Mouse (Mus musculus): Measurements from ENCODE around the gene Galns. TPM values are rescaled to one million over a fixed set of nuclear protein-coding genes. Genes with fewer than 3 reads are reported as not detected.

Gene Galns
- total and polyA plus RNA-seq, 3 experiments = 16.4 to 25.6 (median 25.6) TPM

DNA sequence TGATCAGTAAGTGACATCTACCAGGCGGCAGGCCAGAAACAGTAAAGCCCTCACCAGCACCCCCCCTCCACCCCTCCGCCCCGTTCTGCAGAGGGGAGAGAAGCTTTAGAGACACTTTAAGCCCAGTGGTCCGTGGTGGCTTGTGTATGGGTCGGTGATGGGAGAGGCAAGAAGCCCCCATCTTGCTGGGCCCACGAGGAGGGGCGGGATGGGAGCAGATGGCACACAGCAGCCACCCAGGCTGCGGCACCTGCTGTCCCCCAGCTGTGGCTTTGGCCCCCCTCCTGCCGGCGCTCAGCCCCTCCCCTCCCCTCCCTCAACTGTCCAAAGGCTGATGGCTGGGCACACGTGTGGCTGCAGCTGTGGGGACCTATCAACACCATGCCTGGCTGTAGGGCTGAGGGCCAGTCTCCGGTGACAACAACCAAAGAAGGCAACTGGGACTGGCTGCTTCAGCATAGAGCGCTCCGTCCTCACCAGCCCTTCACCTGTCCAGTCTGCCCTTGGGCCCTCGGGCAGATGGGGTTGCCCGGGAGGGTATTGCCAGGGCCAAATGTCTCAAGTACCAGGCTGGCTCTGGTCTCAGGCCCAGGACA lies 40.2 kb upstream of the Galns start:
- Histone ChIP-seq H3K9ac (ENCODE audit: insufficient read depth, low read depth) (no peak overlapping the region), H3K36me3 (replicated peaks in 1 of 2; ENCODE audit: control insufficient read depth in 1 of 2, insufficient read depth in 1 of 2, low read length in 1 of 2) (peaks cover 45 to 98% of the 10 kb centered on the region in 2 experiments), H3K4me1 (ENCODE audit: control insufficient read depth in 1 of 2, insufficient read depth in 2 of 2) (peaks cover 11 to 54% of the 10 kb centered on the region in 2 experiments), H3K4me2 (ENCODE audit: insufficient read depth, low read depth, poor library complexity, severe bottlenecking) (no peak overlapping the region), H3K9me3 (replicated peaks; ENCODE audit: low read length) (no peaks in the 10 kb centered on the region), H3K79me2 (replicated peaks; ENCODE audit: control insufficient read depth, extremely low read depth, insufficient read depth, poor library complexity, severe bottlenecking) (no peaks in the 10 kb centered on the region; the same call in 1 of the 2 replicates), H3K27ac (ENCODE audit: insufficient read depth, low read depth) (no peak overlapping the region), H3K4me3 (replicated peaks in 1 of 3; ENCODE audit: low read depth in 2 of 3, low read length in 2 of 3, poor library complexity in 1 of 3) (no peak overlapping the region), H3K27me3 (replicated peaks) (no peaks in the 10 kb centered on the region)
- TF ChIP-seq NRF1 (IDR thresholded peaks at IDR 0.05; ENCODE audit: low read depth, low read length) (no peak), POLR2A (IDR thresholded peaks at IDR 0.05; ENCODE audit: low read depth, low read length) (no peak), JUN (IDR thresholded peaks at IDR 0.05; ENCODE audit: insufficient read depth, low read depth, low read length) (no peak), POLR2AphosphoS2 (IDR thresholded peaks at IDR 0.05; ENCODE audit: low read depth, low read length) (no peak), CHD2 (IDR thresholded peaks at IDR 0.05; ENCODE audit: low read length) (no peak), ZNF384 (IDR thresholded peaks at IDR 0.05; ENCODE audit: low read depth, low read length) (no peak), ETS1 (conservative IDR thresholded peaks at IDR 0.05; ENCODE audit: low read depth, low read length) (no peak), RAD21 (IDR thresholded peaks at IDR 0.05; ENCODE audit: low read depth, low read length) (no peak), JUND (conservative IDR thresholded peaks at IDR 0.05; ENCODE audit: low read depth, low read length) (no peak), MYC (IDR thresholded peaks at IDR 0.05; ENCODE audit: low read depth, low read length) (no peak)
- dilution Hi-C loops (cut with MboI; ENCODE audit: extremely low pct_ligation_motif_present, extremely low pct_unique_long_range_greater_than_20kb, low sequenced_read_pairs) (no loop called here), in situ Hi-C loops (cut with MboI; ENCODE audit: low pct_ligation_motif_present, low pct_unique_long_range_greater_than_20kb, low sequenced_read_pairs) (no loop called here)
- no peak for DNase-seq (ENCODE audit: extremely low read depth)

DNA sequence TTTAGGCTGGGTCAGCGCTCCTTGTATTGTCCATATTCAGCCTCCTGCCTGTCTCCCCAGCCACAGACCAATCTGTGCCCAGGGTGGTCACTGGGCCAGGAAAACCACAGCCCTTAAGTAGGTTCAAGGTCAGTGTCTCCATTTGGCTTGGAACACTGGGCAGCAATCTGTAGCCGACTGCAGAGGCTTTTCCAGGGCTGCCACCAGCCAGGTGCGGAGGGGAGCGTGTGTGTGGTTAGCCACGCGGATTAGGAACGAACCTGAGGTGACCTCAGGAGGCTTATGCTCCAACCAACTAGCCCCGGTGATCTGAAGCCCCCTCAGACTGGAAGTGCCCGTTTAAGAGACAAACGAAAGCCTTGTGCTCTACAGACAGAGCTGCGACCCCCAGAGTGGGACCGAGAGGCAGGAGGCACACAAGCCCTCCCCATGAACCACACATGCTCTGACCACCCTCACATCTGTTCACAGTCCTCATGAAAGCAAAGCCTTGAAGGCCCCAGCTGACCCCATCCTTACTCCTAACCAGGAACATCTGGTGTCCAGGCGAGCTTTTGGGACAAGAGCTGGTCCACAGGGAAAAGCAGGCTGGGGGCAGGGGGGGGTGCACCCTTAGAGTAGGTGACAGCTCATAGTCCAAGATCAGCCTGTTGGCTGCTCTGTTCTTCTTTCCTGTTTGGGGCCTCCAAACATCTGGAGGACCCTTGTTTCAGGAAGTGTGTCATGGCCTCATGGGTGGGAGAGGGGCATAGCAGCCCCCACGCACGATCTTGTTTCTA lies 37.1 kb upstream of the Galns start:
- no peaks in the 10 kb centered on the region; the same call in 1 of the 2 replicates for H3K79me2 ChIP-seq (replicated peaks; ENCODE audit: control insufficient read depth, extremely low read depth, insufficient read depth, poor library complexity, severe bottlenecking)
- H3K4me1 ChIP-seq (ENCODE audit: control insufficient read depth in 1 of 2, insufficient read depth in 2 of 2) = peaks cover 7 to 45% of the 10 kb centered on the region in 2 experiments
- in situ Hi-C loops (cut with MboI; ENCODE audit: low pct_ligation_motif_present, low pct_unique_long_range_greater_than_20kb, low sequenced_read_pairs) (no loop called here), dilution Hi-C loops (cut with MboI; ENCODE audit: extremely low pct_ligation_motif_present, extremely low pct_unique_long_range_greater_than_20kb, low sequenced_read_pairs) (no loop called here)
- H3K4me2 ChIP-seq (ENCODE audit: insufficient read depth, low read depth, poor library complexity, severe bottlenecking) = no peak overlapping the region
- no peaks in the 10 kb centered on the region for H3K9me3 ChIP-seq (replicated peaks; ENCODE audit: low read length)
- no peak for DNase-seq (ENCODE audit: extremely low read depth)
- H3K27ac ChIP-seq (ENCODE audit: insufficient read depth, low read depth) = no peak overlapping the region
- H3K9ac ChIP-seq (ENCODE audit: insufficient read depth, low read depth) = no peak overlapping the region
- TF ChIP-seq MEF2A (IDR thresholded peaks at IDR 0.05; ENCODE audit: borderline replicate concordance, low read depth, low read length) (no peak), CTCF (conservative IDR thresholded peaks at IDR 0.05 in 1 of 2, IDR thresholded peaks at IDR 0.05 in 1 of 2; ENCODE audit: low read depth in 2 of 2, low read length in 2 of 2) (no peak), NRF1 (IDR thresholded peaks at IDR 0.05; ENCODE audit: low read depth, low read length) (no peak), PAX5 (IDR thresholded peaks at IDR 0.05; ENCODE audit: low read length) (no peak), ZMIZ1 (IDR thresholded peaks at IDR 0.05; ENCODE audit: low read depth, low read length) (no peak), JUN (IDR thresholded peaks at IDR 0.05; ENCODE audit: insufficient read depth, low read depth, low read length) (no peak), ZC3H11A (IDR thresholded peaks at IDR 0.05; ENCODE audit: low read depth, low read length) (no peak), USF2 (conservative IDR thresholded peaks at IDR 0.05; ENCODE audit: low read depth, low read length) (no peak), CHD1 (IDR thresholded peaks at IDR 0.05; ENCODE audit: low read depth, low read length) (no peak), MAX (IDR thresholded peaks at IDR 0.05; ENCODE audit: low read length) (no peak), POLR2A (IDR thresholded peaks at IDR 0.05; ENCODE audit: low read depth, low read length) (no peak)
- no peaks in the 10 kb centered on the region for H3K27me3 ChIP-seq (replicated peaks)
- H3K36me3 ChIP-seq (replicated peaks in 1 of 2; ENCODE audit: control insufficient read depth in 1 of 2, insufficient read depth in 1 of 2, low read length in 1 of 2) = peaks cover 68 to 98% of the 10 kb centered on the region in 2 experiments
- no peak overlapping the region for H3K4me3 ChIP-seq (replicated peaks in 1 of 3; ENCODE audit: low read depth in 2 of 3, low read length in 2 of 3, poor library complexity in 1 of 3)
